Mouse (Mus musculus): Measurements from ENCODE around the gene Chmp5.

DNA sequence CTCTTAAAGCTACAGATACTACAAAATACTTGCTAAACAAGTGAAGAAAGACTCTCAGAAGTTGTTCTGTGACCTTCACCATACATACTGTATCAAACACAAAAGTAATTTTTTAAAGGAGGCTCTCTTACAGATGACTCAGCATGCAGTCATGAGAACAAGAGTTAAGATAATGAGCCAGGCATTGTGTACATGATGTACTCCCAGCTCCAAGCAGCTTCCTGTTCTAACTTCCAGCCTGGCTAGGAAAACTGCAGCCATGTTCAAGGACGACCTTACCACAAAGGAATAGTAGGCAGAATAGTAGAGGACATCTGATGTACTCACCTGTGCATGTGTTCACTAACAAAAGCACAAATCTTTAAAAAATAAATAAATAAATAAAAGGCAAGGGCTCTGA is 52.1 kb downstream of the Chmp5 start:
- TF ChIP-seq CTCF (IDR thresholded peaks at IDR 0.05; ENCODE audit: low read depth) (no peak), EP300 (IDR thresholded peaks at IDR 0.05; ENCODE audit: low read depth) (no peak)
